Mouse (Mus musculus): ENCODE results near the gene Dhrs3.

The Dhrs3 gene

GRCm38 (mm10) chr4:144940796-144941462, 48.3 kb downstream of the Dhrs3 start:
- DNase-seq, result no peak

- DNase-seq, result no peak
These were observed 49.8 kb downstream of the Dhrs3 start for GRCm38 (mm10) chr4:144942433-144942832.

- no peak for DNase-seq
These were observed 50.6 kb downstream of the Dhrs3 start for GRCm38 (mm10) chr4:144943273-144943672.

GRCm38 (mm10) chr4:144947738-144948390, 55.2 kb downstream of the Dhrs3 start:
- no peak for DNase-seq

GRCm38 (mm10) chr4:144949441-144950326, 57.1 kb downstream of the Dhrs3 start:
- no peak for DNase-seq

- no peak for DNase-seq
These were observed 57.7 kb downstream of the Dhrs3 start for GRCm38 (mm10) chr4:144950327-144950711.

- no peak for DNase-seq
These were observed 58.3 kb downstream of the Dhrs3 start for GRCm38 (mm10) chr4:144950883-144951282.

- no peak for DNase-seq
These were observed 59.2 kb downstream of the Dhrs3 start for GRCm38 (mm10) chr4:144951859-144952258.

- DNase-seq, result no peak
These were observed 60.8 kb downstream of the Dhrs3 start for GRCm38 (mm10) chr4:144953421-144953820.

GRCm38 (mm10) chr4:144955863-144956262, 63.2 kb downstream of the Dhrs3 start:
- DNase-seq, result no peak

GRCm38 (mm10) chr4:144956293-144956692, 63.7 kb downstream of the Dhrs3 start:
- DNase-seq, result no peak

GRCm38 (mm10) chr4:144957186-144957585, 64.6 kb downstream of the Dhrs3 start:
- DNase-seq, result no peak

- DNase-seq, result no peak
These were observed 65.1 kb downstream of the Dhrs3 start for GRCm38 (mm10) chr4:144957721-144958120.

GRCm38 (mm10) chr4:144960188-144960904, 67.7 kb downstream of the Dhrs3 start:
- DNase-seq, result no peak

- DNase-seq, result no peak
These were observed 68.6 kb downstream of the Dhrs3 start for GRCm38 (mm10) chr4:144961232-144961631.

- DNase-seq, result no peak
These were observed 69.1 kb downstream of the Dhrs3 start for GRCm38 (mm10) chr4:144961696-144962095.

GRCm38 (mm10) chr4:144965255-144965654, 72.6 kb downstream of the Dhrs3 start:
- DNase-seq, result no peak

- DNase-seq, result no peak
These were observed 75.7 kb downstream of the Dhrs3 start for GRCm38 (mm10) chr4:144968371-144968770.

- DNase-seq, result no peak
These were observed 76.4 kb downstream of the Dhrs3 start for GRCm38 (mm10) chr4:144969030-144969429.

GRCm38 (mm10) chr4:144971048-144971447, 78.4 kb downstream of the Dhrs3 start:
- DNase-seq, result no peak

- DNase-seq, result no peak
These were observed 80.5 kb downstream of the Dhrs3 start for GRCm38 (mm10) chr4:144972948-144973720.

- no peak for DNase-seq
These were observed 81.8 kb downstream of the Dhrs3 start for GRCm38 (mm10) chr4:144974458-144974857.
